In the genomic region with DNA sequence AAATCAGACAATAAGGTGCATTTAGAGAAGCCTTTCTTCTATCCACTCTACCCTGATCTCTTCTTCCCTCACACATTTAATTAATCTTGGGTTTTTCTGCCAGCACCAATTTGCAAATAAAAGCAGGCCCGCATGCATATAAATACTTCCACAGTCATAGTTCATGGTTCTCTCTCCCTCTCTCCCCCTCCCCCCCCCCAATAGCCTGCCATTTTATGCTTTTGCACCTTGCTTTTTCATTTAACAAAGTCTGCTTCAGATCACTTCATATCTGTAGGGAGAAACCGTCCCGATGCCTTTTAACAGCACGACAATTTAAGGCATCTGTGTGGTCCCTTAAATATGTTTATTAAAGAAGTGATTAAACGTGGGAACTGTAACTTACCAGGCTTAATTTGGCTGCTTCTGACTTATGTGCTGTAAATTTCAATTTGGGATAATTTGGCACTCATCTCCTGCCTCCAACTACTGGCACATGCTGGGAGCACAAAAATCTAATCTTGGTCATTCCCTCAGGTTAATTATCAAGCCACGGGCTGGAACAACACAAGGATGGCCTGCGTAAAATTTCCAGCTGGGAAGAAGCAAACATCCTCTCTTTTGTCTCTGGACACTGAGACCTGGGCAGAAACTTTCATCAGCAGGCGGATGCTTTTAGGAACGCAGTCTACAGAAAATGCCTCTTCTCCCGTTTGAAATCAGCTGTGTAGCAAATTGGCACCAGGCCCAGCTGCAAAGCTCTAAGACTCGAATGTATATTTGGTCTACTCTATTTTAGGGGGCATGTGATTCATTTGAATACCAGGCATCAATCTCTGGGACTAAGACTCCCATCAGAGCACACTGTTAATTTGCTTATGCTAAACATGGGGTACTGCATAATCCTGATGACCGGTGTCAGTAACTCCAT, we compare ENCODE assay signal across 10 mouse cellular contexts. TPM values are rescaled to one million over a fixed set of nuclear protein-coding genes. Genes with fewer than 3 reads are reported as not detected.
DNase-seq lines count a peak whose midpoint lies in the region; ATAC-seq lines count a peak whose summit lies in the region.
"Had no signal": no experiment of that assay in that cellular context is flagged by ENCODE, and none has a peak within 500 bp of the region (broad histone marks: within the 10 kb centered on the region; RNA-seq: fewer than 3 reads in every experiment).

No protein-coding gene starts in this region.

- DNase-seq in forebrain, embryonic 10.5 days (ENCODE audit: extremely low spot score, low spot score): no peak
- DNase-seq in midbrain, embryonic 10.5 days (ENCODE audit: low spot score): no peak
- peak; percentile 77 to 84 for DNase-seq in left cerebral cortex, postnatal 14 days (ENCODE audit: low spot score in 2 of 2)
- DNase-seq in right cerebral cortex, postnatal 36 days (ENCODE audit: low spot score in 2 of 2): peak; percentile 49 to 61
- DNase-seq in spleen, adult 18-20 months: no peak
- DNase-seq in kidney, postnatal 25 days: no peak
- DNase-seq: adrenal gland, postnatal 36 days; lung, postnatal 36 days had no signal

- H3K4me2 ChIP-seq in forebrain, embryonic 13.5 days: peak overlapping the region; percentile 38
- H3K4me2 ChIP-seq in midbrain, embryonic 12.5 days (replicated peaks): no peak overlapping the region

- intact Hi-C loops in left cerebral cortex, postnatal 14 days (cut with DNase I): loop anchor here (5.0 kb wide), 1 partner anchor 99 kb away; no protein-coding TSS in a partner anchor

- H3K27me3 ChIP-seq in forebrain, embryonic 13.5 days: no peaks in the 10 kb centered on the region
- H3K27me3 ChIP-seq in forebrain, embryonic 10.5 days (ENCODE audit: poor library complexity, severe bottlenecking): 0 out of 2 replicates have a peak, but pooled peaks cover 4% of the 10 kb centered on the region
- H3K27me3 ChIP-seq in midbrain, embryonic 12.5 days: no peaks in the 10 kb centered on the region
- H3K27me3 ChIP-seq in midbrain, embryonic 10.5 days (ENCODE audit: low read depth, poor library complexity, severe bottlenecking): peaks cover 7% of the 10 kb centered on the region; the same call in 1 of the 2 replicates

- H3K36me3 ChIP-seq in forebrain, embryonic 13.5 days (ENCODE audit: poor library complexity, severe bottlenecking): no peaks in the 10 kb centered on the region
- H3K36me3 ChIP-seq in forebrain, embryonic 10.5 days (replicated peaks): no peaks in the 10 kb centered on the region
- H3K36me3 ChIP-seq in midbrain, embryonic 12.5 days: no peaks in the 10 kb centered on the region
- no peaks in the 10 kb centered on the region for H3K36me3 ChIP-seq in midbrain, embryonic 10.5 days

- ATAC-seq in forebrain, embryonic 13.5 days: peak; percentile 6; the same call in 1 of the 2 replicates
- ATAC-seq in midbrain, embryonic 12.5 days (ENCODE audit: low FRiP score, low read depth): no peak

- H3K9me3 ChIP-seq in forebrain, embryonic 13.5 days (replicated peaks): no peaks in the 10 kb centered on the region
- no peaks in the 10 kb centered on the region for H3K9me3 ChIP-seq in forebrain, embryonic 10.5 days
- no peaks in the 10 kb centered on the region for H3K9me3 ChIP-seq in midbrain, embryonic 12.5 days
- H3K9me3 ChIP-seq in midbrain, embryonic 10.5 days (replicated peaks): no peaks in the 10 kb centered on the region

- H3K9ac ChIP-seq in forebrain, embryonic 13.5 days: no peak overlapping the region
- H3K9ac ChIP-seq in midbrain, embryonic 12.5 days (replicated peaks): no peak overlapping the region

- H3K27ac ChIP-seq in forebrain, embryonic 13.5 days: peak overlapping the region; percentile 59
- H3K27ac ChIP-seq in forebrain, embryonic 10.5 days: no peak overlapping the region
- peak overlapping the region; percentile 39; the same call in 1 of the 2 replicates for H3K27ac ChIP-seq in midbrain, embryonic 12.5 days (replicated peaks)
- no peak overlapping the region for H3K27ac ChIP-seq in midbrain, embryonic 10.5 days (replicated peaks)

- 17% methylated on average over 12 of the region's 12 CpGs for WGBS in forebrain, embryonic 13.5 days
- 55% methylated on average over 12 of the region's 12 CpGs for WGBS in forebrain, embryonic 10.5 days
- 50% methylated on average over 12 of the region's 12 CpGs for WGBS in midbrain, embryonic 12.5 days
- 62% methylated on average over 12 of the region's 12 CpGs for WGBS in midbrain, embryonic 10.5 days

- H3K4me1 ChIP-seq in forebrain, embryonic 13.5 days: peaks cover 22% of the 10 kb centered on the region
- peaks cover 16% of the 10 kb centered on the region for H3K4me1 ChIP-seq in forebrain, embryonic 10.5 days
- peaks cover 8% of the 10 kb centered on the region for H3K4me1 ChIP-seq in midbrain, embryonic 12.5 days
- H3K4me1 ChIP-seq in midbrain, embryonic 10.5 days: peaks cover 19% of the 10 kb centered on the region

- no peak overlapping the region; the same call in 1 of the 2 replicates for H3K4me3 ChIP-seq in forebrain, embryonic 13.5 days
- H3K4me3 ChIP-seq in forebrain, embryonic 10.5 days: no peak overlapping the region
- no peak overlapping the region for H3K4me3 ChIP-seq in midbrain, embryonic 12.5 days
- no peak overlapping the region for H3K4me3 ChIP-seq in midbrain, embryonic 10.5 days

RNA-seq across cellular contexts. Expression of gene Ank, which starts 4.9 kb away (rescaled TPM):
- polyA plus RNA-seq in forebrain, embryonic 13.5 days (2015; fragmentation: Nextera tagmentation; extraction: Ambion mirVana): 9.2 and 9.7 TPM in 2 replicates
- 5.4 and 5.5 TPM in 2 replicates for polyA plus RNA-seq in forebrain, embryonic 10.5 days (2016; fragmentation: Nextera tagmentation; extraction: Ambion mirVana)
- polyA plus RNA-seq in midbrain, embryonic 12.5 days (2016; fragmentation: Nextera tagmentation; extraction: Ambion mirVana): 10.4 and 12.5 TPM in 2 replicates
- polyA plus RNA-seq in midbrain, embryonic 10.5 days (2016; fragmentation: Nextera tagmentation; extraction: Ambion mirVana): 6.3 and 6.4 TPM in 2 replicates
- 100 to 1,000 TPM; 173 to 176 TPM for total RNA-seq in left cerebral cortex, postnatal 14 days (2021)

Comparison
In these comparisons a context has a peak if more than half of its experiments do, and no peak if none do; other contexts are left out.
1. H3K27ac ChIP-seq: peak in forebrain, embryonic 13.5 days (single experiment) and midbrain, embryonic 12.5 days (single experiment); none in forebrain, embryonic 10.5 days (single experiment) and midbrain, embryonic 10.5 days (single experiment).
2. DNase-seq: peak in left cerebral cortex, postnatal 14 days (2 of 2) and right cerebral cortex, postnatal 36 days (2 of 2); none in forebrain, embryonic 10.5 days (single experiment), midbrain, embryonic 10.5 days (single experiment), spleen, adult 18-20 months (0 of 2) and kidney, postnatal 25 days (0 of 2).